Mouse (Mus musculus) ES-Bruce4 (cell line): ENCODE data around the gene Vps33b. TPM values are rescaled to one million over a fixed set of nuclear protein-coding genes. Genes with fewer than 3 reads are reported as not detected.
A peak's percentile ranks its signal among the peaks of the same experiment; 100 is the strongest.

ENCODE experiments used
- H3K27ac ChIP-seq: 2 replicates; pipeline ENCODE4 v1.5.1; 2012; ENCODE audit warnings: low read length, inconsistent platforms; ENCODE audit not compliant: insufficient read depth
- H3K27me3 ChIP-seq: 2 replicates; pipeline ENCODE4 v1.6.1; 2012; ENCODE audit warnings: mild to moderate bottlenecking, low read length, inconsistent platforms; ENCODE audit not compliant: control insufficient read depth, poor library complexity, insufficient read depth, severe bottlenecking
- H3K36me3 ChIP-seq: 2 replicates; pipeline ENCODE4 v1.6.1; 2012; ENCODE audit warnings: inconsistent platforms, mild to moderate bottlenecking, low read length, moderate library complexity; ENCODE audit not compliant: control insufficient read depth, poor library complexity, insufficient read depth, severe bottlenecking
- H3K4me1 ChIP-seq: one replicate; pipeline ENCODE4 v1.8.1; 2011; ENCODE audit warnings: low read length; ENCODE audit not compliant: control insufficient read depth, insufficient read depth
- H3K4me3 ChIP-seq: 2 replicates; pipeline ENCODE4 v1.5.1; 2011; ENCODE audit warnings: low read depth, mild to moderate bottlenecking, low read length
- H3K9ac ChIP-seq: 2 replicates; pipeline ENCODE4 v1.6.1; 2012; ENCODE audit warnings: low read depth, mild to moderate bottlenecking, inconsistent platforms; ENCODE audit not compliant: poor library complexity, severe bottlenecking
- H3K9me3 ChIP-seq: replicated peaks from 2 replicates; pipeline ENCODE4 v1.6.1; 2012; ENCODE audit warnings: mild to moderate bottlenecking, low read length, inconsistent platforms; ENCODE audit not compliant: control insufficient read depth, poor library complexity, insufficient read depth, severe bottlenecking
- CTCF ChIP-seq: IDR thresholded peaks from one replicate; pipeline ENCODE4 v1.8.1; 2011; ENCODE audit warnings: low read depth, low read length
- EP300 ChIP-seq: IDR thresholded peaks from 2 replicates; pipeline ENCODE4 v1.6.1; 2011; ENCODE audit warnings: low read depth, low read length; ENCODE audit not compliant: insufficient read depth
- POLR2A ChIP-seq: IDR thresholded peaks from one replicate; pipeline ENCODE4 v1.8.1; 2011; ENCODE audit warnings: low read length; ENCODE audit not compliant: insufficient read depth
- polyA plus RNA-seq: library from polyadenylated mRNA; stranded (reverse); fragments of >200 nt; gene quantifications from 2 replicates; pipeline ENCODE4 v1.2.4, GENCODE M21; 2011; ENCODE audit warnings: low read depth; ENCODE audit not compliant: missing spikeins, insufficient read depth, insufficient read length

Vps33b gene
- polyA plus RNA-seq, 1 experiment, result 16.2 TPM

DNA sequence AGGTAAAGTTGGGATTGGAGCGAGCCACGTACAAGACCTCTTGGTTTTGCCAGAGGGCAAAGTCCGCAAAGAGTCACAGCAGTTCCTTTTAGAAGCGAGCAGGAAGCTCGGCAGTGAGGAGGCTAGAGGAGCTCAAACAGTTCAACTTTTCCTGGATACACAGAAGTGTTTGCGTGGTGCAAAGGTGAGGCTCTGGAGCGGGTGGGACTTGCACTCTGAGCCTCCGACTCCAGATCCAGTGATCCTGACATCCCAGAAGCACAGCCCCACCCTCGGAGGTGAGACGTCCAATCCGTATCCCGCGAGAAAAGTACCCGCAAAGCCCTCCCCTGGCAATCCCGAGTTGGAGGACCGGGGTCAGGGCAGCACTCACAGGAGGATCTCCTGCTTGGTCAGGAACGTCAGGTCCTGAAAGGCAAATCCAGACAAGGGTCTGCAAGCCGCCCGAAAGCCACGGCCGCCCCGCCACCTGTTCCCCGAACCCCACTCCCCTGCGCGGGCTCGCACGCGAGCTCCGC, 37.4 kb upstream of the Vps33b start:
- H3K9me3 ChIP-seq, result no peaks in the 10 kb centered on the region
- H3K27ac ChIP-seq, result no peak overlapping the region
- H3K4me1 ChIP-seq, result peaks cover 2% of the 10 kb centered on the region
- no peaks in the 10 kb centered on the region for H3K27me3 ChIP-seq
- H3K9ac ChIP-seq, result peak overlapping the region; percentile 80
- no peak for TF ChIP-seq CTCF
- TF ChIP-seq EP300, result no peak
- H3K4me3 ChIP-seq, result peak overlapping the region; percentile 83
- H3K36me3 ChIP-seq, result peaks cover 2% of the 10 kb centered on the region; the same call in 1 of the 2 replicates

DNA sequence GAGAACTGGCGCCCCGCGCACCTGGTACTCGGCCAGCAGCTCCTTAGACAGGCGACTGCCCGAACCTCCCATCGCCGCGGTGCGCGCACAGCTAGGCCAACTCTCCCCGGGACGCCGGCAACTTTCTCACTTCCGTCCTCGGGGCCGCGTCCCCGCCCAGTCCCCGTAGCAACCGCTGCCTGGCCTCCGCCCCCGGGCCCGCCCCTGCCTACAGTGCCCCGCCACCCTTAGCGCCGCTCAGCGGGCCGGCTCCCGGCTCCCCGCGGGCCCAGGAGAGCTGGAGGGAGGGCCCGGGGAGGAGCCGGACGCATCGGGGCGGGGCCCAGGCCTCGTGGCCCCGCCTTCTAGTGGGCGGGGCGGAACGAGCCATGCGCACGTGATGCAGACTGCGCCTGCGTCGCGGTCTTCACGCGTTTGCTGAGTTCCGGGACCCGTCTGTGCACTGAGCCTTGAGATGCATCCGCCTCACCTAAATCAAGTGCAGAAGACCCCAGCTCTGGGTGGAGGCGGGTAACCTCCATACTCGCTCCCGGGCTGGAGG, 36.9 kb upstream of the Vps33b start, which contains the start of the genes Cib1 and Gdpgp1:
TSS of gene Cib1 (minus strand) at position 325 of the 541 bp plus-strand sequence.
TSS of gene Gdpgp1 (plus strand) at position 377 of the 541 bp plus-strand sequence.
- Histone ChIP-seq H3K4me3 (peak within 1 kb of the TSS; percentile 99), H3K9ac (peak within 1 kb of the TSS; percentile 80), H3K4me1 (peaks cover 2% of the 10 kb centered on the region), H3K36me3 (no peaks in the 10 kb centered on the region), H3K27me3 (no peaks in the 10 kb centered on the region), H3K27ac (peak within 1 kb of the TSS; percentile 53), H3K9me3 (no peaks in the 10 kb centered on the region)
- TF ChIP-seq POLR2A (peak; percentile 79), CTCF (no peak), EP300 (0 out of 2 replicates have a peak, but pooled peaks have one; percentile 3)

DNA sequence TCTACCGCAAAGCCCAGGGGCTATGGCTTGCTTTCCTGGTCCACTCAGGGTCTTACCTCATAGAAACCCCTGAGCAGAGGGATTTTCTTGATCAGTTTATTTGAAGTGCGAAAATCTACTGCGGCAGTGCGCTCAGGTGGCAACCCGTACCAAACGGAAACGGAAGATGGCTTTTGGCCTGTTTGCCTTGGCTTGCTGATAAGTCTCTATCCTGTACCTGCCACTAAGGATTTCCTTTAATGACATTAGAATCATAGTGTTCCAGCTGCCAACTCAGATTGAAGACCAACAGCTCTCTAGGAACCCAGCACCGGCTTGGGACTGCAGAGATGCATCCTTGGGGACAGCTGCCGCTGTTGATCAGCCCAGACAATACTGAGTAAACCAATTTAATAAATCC, 35.6 kb upstream of the Vps33b start:
- TF ChIP-seq EP300 (no peak), POLR2A (no peak), CTCF (no peak)
- H3K9ac ChIP-seq, result peak overlapping the region; percentile 78
- no peaks in the 10 kb centered on the region for H3K9me3 ChIP-seq
- peaks cover 2% of the 10 kb centered on the region for H3K4me1 ChIP-seq
- no peak overlapping the region for H3K27ac ChIP-seq
- H3K4me3 ChIP-seq, result peak overlapping the region; percentile 60
- H3K36me3 ChIP-seq, result peaks cover 3% of the 10 kb centered on the region
- no peaks in the 10 kb centered on the region for H3K27me3 ChIP-seq

DNA sequence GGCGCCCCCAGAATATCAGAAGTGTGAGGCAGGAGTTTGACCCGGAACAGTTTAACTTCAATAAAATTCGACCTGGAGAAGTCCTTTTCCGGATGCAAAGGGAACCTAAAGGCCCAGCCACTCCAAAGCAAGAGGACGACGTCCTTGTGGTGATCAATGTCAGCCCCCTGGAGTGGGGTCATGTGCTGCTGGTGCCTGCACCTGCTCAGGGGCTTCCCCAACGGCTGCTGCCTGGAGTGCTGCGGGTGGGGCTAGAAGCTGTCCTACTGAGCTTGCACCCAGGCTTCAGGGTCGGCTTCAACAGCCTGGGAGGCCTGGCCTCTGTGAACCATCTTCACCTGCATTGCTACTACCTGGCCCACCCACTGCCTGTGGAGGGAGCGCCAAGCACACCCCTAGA, 30.9 kb upstream of the Vps33b start:
- peak; percentile 73; the same call in 1 of the 2 replicates for TF ChIP-seq EP300
- no peak for TF ChIP-seq POLR2A
- TF ChIP-seq CTCF, result no peak
- no peak overlapping the region for H3K27ac ChIP-seq
- H3K36me3 ChIP-seq, result peaks cover 8% of the 10 kb centered on the region
- no peak overlapping the region for H3K9ac ChIP-seq
- H3K9me3 ChIP-seq, result no peaks in the 10 kb centered on the region
- peaks cover 2% of the 10 kb centered on the region for H3K4me1 ChIP-seq
- H3K4me3 ChIP-seq, result no peak overlapping the region
- H3K27me3 ChIP-seq, result no peaks in the 10 kb centered on the region

DNA sequence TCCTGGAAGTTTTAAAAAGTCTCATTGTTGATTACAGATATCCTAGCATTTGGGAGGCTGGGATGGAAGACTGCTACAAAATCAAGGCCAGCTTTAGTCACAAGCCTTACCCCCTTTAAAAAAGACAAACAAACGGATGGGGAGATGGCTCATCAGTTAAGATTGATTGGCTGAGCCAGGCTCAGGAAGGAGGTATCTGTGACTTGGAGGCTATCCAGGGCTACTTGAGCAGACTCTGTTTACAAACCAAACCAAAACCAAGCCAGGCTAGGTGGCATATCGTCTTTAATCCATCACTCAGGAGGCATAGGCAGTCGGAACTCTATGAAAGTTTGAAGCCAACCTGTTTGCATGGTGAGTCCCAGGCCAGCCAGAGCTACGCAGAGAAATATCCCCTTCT, 27.8 kb upstream of the Vps33b start:
- no peak overlapping the region for H3K27ac ChIP-seq
- no peak overlapping the region for H3K9ac ChIP-seq
- peaks cover 8% of the 10 kb centered on the region for H3K36me3 ChIP-seq
- H3K9me3 ChIP-seq, result no peaks in the 10 kb centered on the region
- H3K27me3 ChIP-seq, result no peaks in the 10 kb centered on the region
- TF ChIP-seq POLR2A (no peak), EP300 (no peak), CTCF (no peak)
- H3K4me1 ChIP-seq, result no peaks in the 10 kb centered on the region
- no peak overlapping the region for H3K4me3 ChIP-seq

DNA sequence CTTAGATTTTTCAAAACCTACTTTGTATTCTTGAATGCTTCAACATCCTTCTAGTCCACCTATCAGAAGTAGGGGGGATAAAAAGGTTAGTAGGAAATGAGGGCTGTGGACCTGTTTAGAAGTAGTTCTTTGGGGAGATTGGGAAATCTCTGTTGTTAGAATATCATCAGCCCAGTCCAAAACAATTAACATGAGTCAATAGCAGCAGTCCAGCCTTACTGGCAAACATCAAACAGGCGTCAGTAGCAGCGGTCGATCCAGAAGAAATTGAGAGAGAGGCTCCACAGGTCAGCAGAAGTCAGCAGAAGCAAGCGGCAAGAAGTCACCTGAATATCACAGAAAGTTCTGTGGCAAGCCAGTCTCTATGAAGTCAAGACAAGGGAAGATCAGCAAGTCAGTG, 24.6 kb upstream of the Vps33b start:
- Histone ChIP-seq H3K36me3 (no peaks in the 10 kb centered on the region), H3K4me3 (no peak overlapping the region), H3K27me3 (no peaks in the 10 kb centered on the region), H3K9ac (no peak overlapping the region), H3K27ac (no peak overlapping the region), H3K4me1 (peaks cover under 1% of the 10 kb centered on the region), H3K9me3 (no peaks in the 10 kb centered on the region)
- TF ChIP-seq POLR2A (no peak), CTCF (no peak), EP300 (no peak)
